Comparison of ENCODE assay signal across 28 mouse cellular contexts in genomic region chr9:121923906-121924305, GRCm38 (mm10). TPM values are rescaled to one million over a fixed set of nuclear protein-coding genes. Genes with fewer than 3 reads are reported as not detected.
"Had no signal": no experiment of that assay in that cellular context is flagged by ENCODE, and none has a peak within 500 bp of the region (broad histone marks: within the 10 kb centered on the region; RNA-seq: fewer than 3 reads in every experiment).

No protein-coding gene starts in this region.

- H3K27ac ChIP-seq: kidney, postnatal 0 days; layer of hippocampus, adult 2 months; limb, embryonic 10.5 days; limb, embryonic 13.5 days; lung, embryonic 15.5 days had no signal

- DNase-seq: kidney, adult 2 months; kidney, postnatal 25 days; layer of hippocampus, adult 9-11 months; lung, adult 18-20 months; lung, postnatal 10 days; lung, postnatal 4 days; midbrain, embryonic 14.5 days; thymus, adult 18-20 months; thymus, postnatal 4 days had no signal

- H3K9me3 ChIP-seq: limb, embryonic 10.5 days; limb, embryonic 13.5 days; lung, embryonic 15.5 days had no signal

- H3K27me3 ChIP-seq: lung, embryonic 15.5 days had no signal

- H3K4me2 ChIP-seq: limb, embryonic 13.5 days; lung, embryonic 15.5 days; midbrain, embryonic 11.5 days had no signal

- H3K9ac ChIP-seq: limb, embryonic 13.5 days; lung, embryonic 15.5 days had no signal

- H3K4me3 ChIP-seq: layer of hippocampus, adult 2 months; limb, embryonic 10.5 days; limb, embryonic 13.5 days; lung, embryonic 15.5 days had no signal

- H3K36me3 ChIP-seq: limb, embryonic 10.5 days; limb, embryonic 13.5 days; lung, embryonic 15.5 days had no signal

- ATAC-seq: intestine, postnatal 0 days had no signal

- H3K4me1 ChIP-seq: lung, embryonic 15.5 days had no signal

RNA-seq across cellular contexts. Expression of gene Cyp8b1, which starts 7.8 kb away (rescaled TPM):
- total RNA-seq: layer of hippocampus, adult 2 months; layer of hippocampus, postnatal 25 days; left cerebral cortex, adult 18-20 months; left cerebral cortex, postnatal 25 days; megakaryocyte progenitor cell, adult 5-6 weeks; megakaryocyte-erythroid progenitor cell, adult 5-6 weeks; midbrain, postnatal 0 days had no signal
- polyA plus RNA-seq: intestine, embryonic 14.5 days; kidney, embryonic 14.5 days; kidney, postnatal 0 days; limb, embryonic 10.5 days; limb, embryonic 13.5 days; lung, embryonic 15.5 days; midbrain, embryonic 11.5 days; midbrain, embryonic 14.5 days; midbrain, postnatal 0 days; neural tube, embryonic 11.5 days; neural tube, embryonic 14.5 days; small intestine, adult 2 months; testis, adult 2 months had no signal

RNA-seq across cellular contexts. Expression of gene Ackr2, which starts 25.8 kb away (rescaled TPM):
- total RNA-seq: megakaryocyte progenitor cell, adult 5-6 weeks; megakaryocyte-erythroid progenitor cell, adult 5-6 weeks had no signal
